Mouse (Mus musculus) liver, embryonic 14.5 days (tissue): ENCODE results near the gene Arhgap24.
A peak's percentile ranks its signal among the peaks of the same experiment; 100 is the strongest.

Experiments used
- CTCF ChIP-seq: IDR thresholded peaks from 2 replicates; pipeline ENCODE4 v1.5.1; 2016; ENCODE audit warnings: antibody characterized with exemption, low read depth, control low read depth
- EP300 ChIP-seq: IDR thresholded peaks from 2 replicates; pipeline ENCODE4 v1.6.1; 2016; ENCODE audit warnings: antibody characterized with exemption, low read depth

- peak; percentile 56 for TF ChIP-seq CTCF
- no peak for TF ChIP-seq EP300
Measured at GRCm38 (mm10) chr5:102874605-102875298, 393.6 kb downstream of the Arhgap24 start.
